Mouse (Mus musculus) heart, embryonic 15.5 days (tissue): Measurements from ENCODE around the gene Grik5. TPM values are rescaled to one million over a fixed set of nuclear protein-coding genes. Genes with fewer than 3 reads are reported as not detected.

Experiments used
- ATAC-seq: fragments of 200-750 bp; cut with Nextera tagmentation; replicated peaks from 2 replicates; pipeline ENCODE4 v1.8.0; 2017; ENCODE audit warnings: low read depth, moderate TSS enrichment; ENCODE audit not compliant: insufficient number of reproducible peaks, insufficient read depth, low FRiP score
- H3K27ac ChIP-seq: fragments of 300-500 bp; sonication (generic); 2 replicates; pipeline ENCODE4 v1.5.1; 2015; ENCODE audit warnings: mild to moderate bottlenecking, inconsistent platforms
- H3K27me3 ChIP-seq: fragments of 300-500 bp; sonication (generic); 2 replicates; pipeline ENCODE4 v1.6.1; 2015; ENCODE audit warnings: inconsistent platforms
- H3K36me3 ChIP-seq: fragments of 300-500 bp; sonication (generic); 2 replicates; pipeline ENCODE4 v1.6.1; 2015; ENCODE audit warnings: mild to moderate bottlenecking, inconsistent platforms
- H3K4me1 ChIP-seq: fragments of 300-500 bp; sonication (generic); replicated peaks from 2 replicates; pipeline ENCODE4 v1.6.1; 2015; ENCODE audit warnings: inconsistent platforms
- H3K4me2 ChIP-seq: fragments of 300-500 bp; sonication (generic); 2 replicates; pipeline ENCODE4 v1.6.1; 2015; ENCODE audit warnings: inconsistent platforms, mild to moderate bottlenecking, moderate library complexity
- H3K4me3 ChIP-seq: fragments of 300-500 bp; sonication (generic); 2 replicates; pipeline ENCODE4 v1.5.1; 2015; ENCODE audit warnings: mild to moderate bottlenecking, inconsistent platforms
- H3K9ac ChIP-seq: fragments of 300-500 bp; sonication (generic); 2 replicates; pipeline ENCODE4 v1.6.1; 2015; ENCODE audit warnings: mild to moderate bottlenecking, inconsistent platforms
- H3K9me3 ChIP-seq: fragments of 300-500 bp; sonication (generic); replicated peaks from 2 replicates; pipeline ENCODE4 v1.6.1; 2016; ENCODE audit warnings: inconsistent platforms
- WGBS: fragments of 180-500 bp; shearing (Covaris S2); methylation state at CpG from one replicate; pipeline ENCODE4 v1.1.7; 2015; ENCODE audit warnings: mixed read lengths; 5-methylcytosine and 5-hydroxymethylcytosine counted together
- polyA plus RNA-seq: library from polyadenylated mRNA; unstranded; fragments of >200 nt; fragmentation: Nextera tagmentation; extraction: Ambion mirVana; gene quantifications from 2 replicates; pipeline ENCODE4 v1.2.1, GENCODE M21; 2015

The Grik5 gene
- polyA plus RNA-seq: 2.4 and 4.4 TPM in 2 replicates

- Histone ChIP-seq H3K9ac (peak within 1 kb of the TSS; percentile 75), H3K4me2 (peak within 1 kb of the TSS; percentile 93), H3K36me3 (peaks cover 8% of the 10 kb centered on the region; the same call in 1 of the 2 replicates), H3K9me3 (no peaks in the 10 kb centered on the region), H3K4me1 (peaks cover 41% of the 10 kb centered on the region), H3K27ac (peak within 1 kb of the TSS; percentile 81), H3K27me3 (no peaks in the 10 kb centered on the region), H3K4me3 (peak within 1 kb of the TSS; percentile 73)
- ATAC-seq: no peak
- WGBS: 2% methylated on average over 25 of the region's 28 CpGs
Observed at GRCm38 (mm10) chr7:25071979-25072715, at the start of gene Grik5, which contains the start of gene Zfp574. TSS of gene Grik5 (minus strand) at chr7:25072346. TSS of gene Zfp574 (plus strand) at chr7:25072567.

- H3K4me1 ChIP-seq: peaks cover 4% of the 10 kb centered on the region; the same call in 1 of the 2 replicates
- 58% methylated on average over 13 of the region's 13 CpGs for WGBS
- no peak overlapping the region for H3K9ac ChIP-seq
- ATAC-seq: no peak
- H3K4me2 ChIP-seq: no peak overlapping the region
- H3K27ac ChIP-seq: no peak overlapping the region
- H3K9me3 ChIP-seq: no peaks in the 10 kb centered on the region
- H3K4me3 ChIP-seq: no peak overlapping the region
- no peaks in the 10 kb centered on the region for H3K36me3 ChIP-seq
- H3K27me3 ChIP-seq: peaks cover 7% of the 10 kb centered on the region; the same call in 1 of the 2 replicates
Observed at GRCm38 (mm10) chr7:25121240-25121786, 49.2 kb upstream of the Grik5 start.

- no peaks in the 10 kb centered on the region for H3K9me3 ChIP-seq
- H3K27ac ChIP-seq: no peak overlapping the region
- H3K36me3 ChIP-seq: no peaks in the 10 kb centered on the region
- WGBS: 57% methylated on average over 24 of the region's 25 CpGs
- no peak overlapping the region for H3K4me3 ChIP-seq
- ATAC-seq: no peak
- H3K4me1 ChIP-seq: peaks cover 4% of the 10 kb centered on the region; the same call in 1 of the 2 replicates
- H3K9ac ChIP-seq: no peak overlapping the region
- peaks cover 14% of the 10 kb centered on the region for H3K27me3 ChIP-seq
- no peak overlapping the region for H3K4me2 ChIP-seq
Observed at GRCm38 (mm10) chr7:25120061-25120834, 48.1 kb upstream of the Grik5 start.

- Histone ChIP-seq H3K4me1 (no peaks in the 10 kb centered on the region), H3K4me3 (no peak overlapping the region), H3K9me3 (no peaks in the 10 kb centered on the region), H3K9ac (no peak overlapping the region), H3K27me3 (peaks cover 14% of the 10 kb centered on the region), H3K27ac (no peak overlapping the region), H3K4me2 (no peak overlapping the region), H3K36me3 (no peaks in the 10 kb centered on the region)
- 78% methylated on average over 16 of the region's 16 CpGs for WGBS
- no peak for ATAC-seq
Observed at GRCm38 (mm10) chr7:25112956-25113603, 40.9 kb upstream of the Grik5 start.

- Histone ChIP-seq H3K36me3 (no peaks in the 10 kb centered on the region), H3K4me1 (peaks cover 4% of the 10 kb centered on the region), H3K9me3 (no peaks in the 10 kb centered on the region), H3K27me3 (peaks cover 14% of the 10 kb centered on the region), H3K9ac (no peak overlapping the region), H3K27ac (no peak overlapping the region), H3K4me3 (no peak overlapping the region), H3K4me2 (no peak overlapping the region)
- no peak for ATAC-seq
- 80% methylated on average over 17 of the region's 17 CpGs for WGBS
Observed at GRCm38 (mm10) chr7:25112178-25112955, 40.2 kb upstream of the Grik5 start.

GRCm38 (mm10) chr7:25110336-25110735 lies 38.2 kb upstream of the Grik5 start:
- Histone ChIP-seq H3K36me3 (no peaks in the 10 kb centered on the region), H3K4me1 (peaks cover 13% of the 10 kb centered on the region), H3K9ac (no peak overlapping the region), H3K4me3 (no peak overlapping the region), H3K9me3 (no peaks in the 10 kb centered on the region), H3K27ac (no peak overlapping the region), H3K4me2 (no peak overlapping the region), H3K27me3 (peaks cover 7% of the 10 kb centered on the region)
- no peak for ATAC-seq
- 67% methylated on average over 9 of the region's 9 CpGs for WGBS

- H3K4me2 ChIP-seq: no peak overlapping the region
- ATAC-seq: no peak
- no peaks in the 10 kb centered on the region for H3K9me3 ChIP-seq
- peaks cover 15% of the 10 kb centered on the region for H3K4me1 ChIP-seq
- H3K4me3 ChIP-seq: no peak overlapping the region
- H3K27ac ChIP-seq: no peak overlapping the region
- peaks cover 3% of the 10 kb centered on the region; the same call in 1 of the 2 replicates for H3K27me3 ChIP-seq
- no peak overlapping the region for H3K9ac ChIP-seq
- H3K36me3 ChIP-seq: no peaks in the 10 kb centered on the region
- 79% methylated on average over 12 of the region's 12 CpGs for WGBS
Observed at GRCm38 (mm10) chr7:25109355-25109754, 37.2 kb upstream of the Grik5 start.

GRCm38 (mm10) chr7:25106790-25107502 lies 34.8 kb upstream of the Grik5 start:
- H3K4me3 ChIP-seq: no peak overlapping the region
- peak overlapping the region; percentile 25 for H3K4me2 ChIP-seq
- H3K27ac ChIP-seq: no peak overlapping the region
- peaks cover 15% of the 10 kb centered on the region for H3K4me1 ChIP-seq
- 24% methylated on average over 16 of the region's 17 CpGs for WGBS
- H3K36me3 ChIP-seq: no peaks in the 10 kb centered on the region
- no peak overlapping the region; the same call in 1 of the 2 replicates for H3K9ac ChIP-seq
- no peaks in the 10 kb centered on the region for H3K9me3 ChIP-seq
- peak; percentile 65 for ATAC-seq
- H3K27me3 ChIP-seq: peaks cover 2% of the 10 kb centered on the region; the same call in 1 of the 2 replicates

GRCm38 (mm10) chr7:25105411-25106160 lies 33.4 kb upstream of the Grik5 start:
- 13% methylated on average over 17 of the region's 17 CpGs for WGBS
- Histone ChIP-seq H3K4me3 (no peak overlapping the region), H3K4me1 (peaks cover 15% of the 10 kb centered on the region), H3K4me2 (no peak overlapping the region), H3K9me3 (no peaks in the 10 kb centered on the region), H3K9ac (no peak overlapping the region), H3K27ac (no peak overlapping the region), H3K36me3 (no peaks in the 10 kb centered on the region), H3K27me3 (no peaks in the 10 kb centered on the region)
- no peak for ATAC-seq
